Mouse (Mus musculus) spleen, adult 2 months (tissue): Measurements from ENCODE around the gene Psmb5. TPM values are rescaled to one million over a fixed set of nuclear protein-coding genes. Genes with fewer than 3 reads are reported as not detected.

ENCODE experiments used
- DNase-seq, 2 experiments: peaks; one replicate each; pipeline versions ENCODE4 v3.0.0 to v3.0.0-alpha.2; 2012 to 2021; ENCODE audit warnings: low spot score in 2 of 2, low read depth in 1 of 2
- H3K27ac ChIP-seq: fragments of 200-500 bp; 2 replicates; pipeline ENCODE4 v1.5.1; 2012; ENCODE audit warnings: low read length, inconsistent platforms; ENCODE audit not compliant: insufficient read depth
- H3K27me3 ChIP-seq: fragments of 200-500 bp; 2 replicates; pipeline ENCODE4 v1.6.1; 2012; ENCODE audit warnings: mild to moderate bottlenecking, moderate library complexity, low read length, inconsistent platforms; ENCODE audit not compliant: control insufficient read depth, insufficient read depth
- H3K36me3 ChIP-seq: fragments of 200-500 bp; 2 replicates; pipeline ENCODE4 v1.6.1; 2012; ENCODE audit warnings: mild to moderate bottlenecking, low read length, inconsistent platforms; ENCODE audit not compliant: control insufficient read depth, insufficient read depth
- H3K4me1 ChIP-seq: fragments of 200-500 bp; 2 replicates; pipeline ENCODE4 v1.6.1; 2011; ENCODE audit warnings: inconsistent platforms; ENCODE audit not compliant: control insufficient read depth, insufficient read depth, insufficient read length
- H3K4me3 ChIP-seq: fragments of 200-500 bp; 2 replicates; pipeline ENCODE4 v1.5.1; 2011; ENCODE audit warnings: mild to moderate bottlenecking, inconsistent platforms; ENCODE audit not compliant: insufficient read depth, insufficient read length; ENCODE audit errors: extremely low read depth
- CTCF ChIP-seq: fragments of 200-500 bp; IDR thresholded peaks from 2 replicates; pipeline ENCODE4 v1.5.1; 2011; ENCODE audit warnings: mild to moderate bottlenecking, inconsistent platforms; ENCODE audit not compliant: insufficient read depth, insufficient read length, insufficient replicate concordance; ENCODE audit errors: extremely low read depth
- POLR2A ChIP-seq: fragments of 200-500 bp; IDR thresholded peaks from 2 replicates; pipeline ENCODE4 v1.6.1; 2011; ENCODE audit warnings: low read depth, low read length, inconsistent platforms
- WGBS: fragments of 180-500 bp; shearing (Covaris S2); methylation state at CpG from one replicate; pipeline ENCODE4 v1.1.7; 2018; 5-methylcytosine and 5-hydroxymethylcytosine counted together
- polyA plus RNA-seq: library from polyadenylated mRNA; depleted of rRNA; stranded (reverse); fragments of >200 nt; gene quantifications from 2 replicates; pipeline ENCODE4 v1.2.3, GENCODE M21; 2012

Psmb5 gene
- polyA plus RNA-seq, 1 experiment = 82.5 TPM

GRCm38 (mm10) chr14:54594631-54595414 lies 23.0 kb downstream of the Psmb5 start:
- H3K36me3 ChIP-seq = peaks cover 1% of the 10 kb centered on the region; the same call in 1 of the 2 replicates
- WGBS = 94% methylated on average over 28 of the region's 28 CpGs
- H3K4me3 ChIP-seq = no peak overlapping the region
- TF ChIP-seq CTCF = no peak
- TF ChIP-seq POLR2A = no peak
- no peak overlapping the region for H3K27ac ChIP-seq
- H3K4me1 ChIP-seq = no peaks in the 10 kb centered on the region
- no peaks in the 10 kb centered on the region for H3K27me3 ChIP-seq
- DNase-seq = no peak

GRCm38 (mm10) chr14:54594055-54594454 lies 23.8 kb downstream of the Psmb5 start:
- H3K4me1 ChIP-seq = no peaks in the 10 kb centered on the region
- 93% methylated on average over 3 of the region's 3 CpGs for WGBS
- TF ChIP-seq POLR2A (no peak), CTCF (no peak)

GRCm38 (mm10) chr14:54592319-54592934 lies 25.4 kb downstream of the Psmb5 start:
- DNase-seq = no peak
- no peaks in the 10 kb centered on the region for H3K4me1 ChIP-seq
- peaks cover 1% of the 10 kb centered on the region; the same call in 1 of the 2 replicates for H3K36me3 ChIP-seq
- no peak overlapping the region for H3K4me3 ChIP-seq
- TF ChIP-seq CTCF (no peak), POLR2A (no peak)
- no peak overlapping the region; the same call in 1 of the 2 replicates for H3K27ac ChIP-seq
- H3K27me3 ChIP-seq = no peaks in the 10 kb centered on the region
- 51% methylated on average over 10 of the region's 10 CpGs for WGBS

More at GRCm38 (mm10) chr14:54594055-54594454, 23.8 kb downstream of the Psmb5 start:
- no peak for DNase-seq
- H3K27ac ChIP-seq = no peak overlapping the region
- no peak overlapping the region for H3K4me3 ChIP-seq
- no peaks in the 10 kb centered on the region for H3K27me3 ChIP-seq
- peaks cover 1% of the 10 kb centered on the region; the same call in 1 of the 2 replicates for H3K36me3 ChIP-seq

- Histone ChIP-seq H3K4me3 (no peak overlapping the region), H3K27ac (no peak overlapping the region), H3K4me1 (no peaks in the 10 kb centered on the region), H3K27me3 (no peaks in the 10 kb centered on the region), H3K36me3 (peaks cover 1% of the 10 kb centered on the region; the same call in 1 of the 2 replicates)
- WGBS = 96% methylated on average over 16 of the region's 16 CpGs
- TF ChIP-seq CTCF (no peak), POLR2A (no peak)
- no peak for DNase-seq
These were observed 26.8 kb downstream of the Psmb5 start for GRCm38 (mm10) chr14:54591056-54591455.

GRCm38 (mm10) chr14:54583681-54584338 lies 34.0 kb downstream of the Psmb5 start:
- DNase-seq = peak in 1 of 2 experiments; percentile 33
- Histone ChIP-seq H3K36me3 (no peaks in the 10 kb centered on the region; the same call in 1 of the 2 replicates), H3K27ac (no peak overlapping the region), H3K4me3 (no peak overlapping the region), H3K4me1 (peaks cover 2% of the 10 kb centered on the region; the same call in 1 of the 2 replicates), H3K27me3 (no peaks in the 10 kb centered on the region)
- WGBS = 71% methylated on average over 7 of the region's 7 CpGs
- no peak for TF ChIP-seq POLR2A
- peak; percentile 47; the same call in 1 of the 2 replicates for TF ChIP-seq CTCF

- Histone ChIP-seq H3K36me3 (no peaks in the 10 kb centered on the region; the same call in 1 of the 2 replicates), H3K27me3 (peaks cover 4% of the 10 kb centered on the region), H3K4me1 (peaks cover 8% of the 10 kb centered on the region; the same call in 1 of the 2 replicates), H3K27ac (no peak overlapping the region), H3K4me3 (no peak overlapping the region)
- 95% methylated on average over 9 of the region's 9 CpGs for WGBS
- DNase-seq = no peak
- TF ChIP-seq POLR2A (no peak), CTCF (no peak)
These were observed 35.3 kb downstream of the Psmb5 start for GRCm38 (mm10) chr14:54582536-54582935.

GRCm38 (mm10) chr14:54579638-54580037 lies 38.2 kb downstream of the Psmb5 start:
- H3K27ac ChIP-seq = no peak overlapping the region
- peaks cover 24% of the 10 kb centered on the region for H3K4me1 ChIP-seq
- no peak overlapping the region for H3K4me3 ChIP-seq
- WGBS = 43% methylated on average over 7 of the region's 7 CpGs
- no peaks in the 10 kb centered on the region for H3K36me3 ChIP-seq
- DNase-seq = no peak
- peaks cover 25% of the 10 kb centered on the region for H3K27me3 ChIP-seq
- no peak for TF ChIP-seq POLR2A
- no peak for TF ChIP-seq CTCF
